Mouse (Mus musculus): Measurements from ENCODE around the gene Triobp.
"Not testable (repeated sequence)": the region's sequence is repeated elsewhere in the genome, so short reads cannot be mapped to it uniquely, and the experiment has no call there.

Gene Triobp

DNA sequence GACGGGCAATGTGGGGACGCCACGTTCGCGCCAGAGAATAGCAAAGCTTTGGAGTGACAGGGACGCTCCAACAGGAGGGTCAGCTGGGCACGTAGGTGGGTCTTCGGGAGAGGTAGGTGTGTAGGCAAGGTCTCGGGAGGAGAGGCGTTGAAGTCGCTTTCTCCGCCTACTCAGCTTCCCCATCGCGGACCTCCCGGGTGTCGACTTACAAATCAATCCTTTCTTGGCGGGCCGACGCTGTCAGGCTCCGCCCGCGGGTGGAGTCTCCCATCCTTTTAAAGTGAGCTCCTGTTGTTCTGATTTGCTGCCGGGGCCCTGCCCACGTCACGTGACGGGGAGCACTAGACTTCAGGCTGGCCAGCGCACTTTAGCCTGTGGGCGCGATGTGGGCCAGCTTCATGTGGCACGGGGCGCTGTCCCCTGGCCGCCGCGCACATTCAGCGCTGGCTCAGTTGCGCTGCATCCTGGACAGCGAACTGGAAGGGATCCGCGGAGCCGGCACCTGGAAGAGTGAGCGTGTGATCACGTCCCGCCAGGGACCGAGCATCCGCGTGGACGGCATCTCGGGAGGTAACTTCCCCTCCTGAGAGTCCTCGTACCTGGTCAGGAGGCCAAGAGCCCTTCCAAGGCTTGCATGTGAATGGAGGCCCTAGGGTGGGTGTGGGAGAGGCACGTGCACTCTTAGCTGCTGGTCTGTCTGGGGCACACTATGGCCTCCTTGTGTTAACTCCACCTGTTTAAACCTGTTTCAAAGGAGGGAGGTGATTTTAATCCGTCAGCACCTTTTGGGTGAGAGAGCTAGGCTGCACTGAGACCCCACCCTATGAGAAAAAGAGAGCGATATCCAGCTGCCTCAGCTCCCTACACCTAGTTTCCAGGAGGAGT lies 83.3 kb downstream of the Triobp start:
- DNase-seq (ENCODE audit: extremely low spot score), result peak; percentile 90

DNA sequence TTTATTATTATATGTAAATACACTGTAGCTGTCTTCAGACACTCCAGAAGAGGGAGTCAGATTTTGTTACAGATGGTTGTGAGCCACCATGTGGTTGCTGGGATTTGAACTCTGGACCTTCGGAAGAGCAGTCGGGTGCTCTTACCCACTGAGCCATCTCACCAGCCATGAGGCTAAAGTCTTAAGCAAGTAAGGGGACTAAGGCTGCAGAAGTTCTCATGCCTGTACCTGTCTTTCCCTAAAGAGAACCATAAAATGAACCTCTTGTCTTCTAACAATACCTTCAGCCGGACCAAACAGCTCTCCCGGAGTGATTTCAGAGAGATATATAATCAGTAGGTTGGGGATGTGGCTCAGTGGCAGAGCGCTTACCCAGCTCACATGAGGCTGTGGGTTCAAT lies 84.4 kb downstream of the Triobp start:
- DNase-seq (ENCODE audit: extremely low spot score), result not testable (repeated sequence)

DNA sequence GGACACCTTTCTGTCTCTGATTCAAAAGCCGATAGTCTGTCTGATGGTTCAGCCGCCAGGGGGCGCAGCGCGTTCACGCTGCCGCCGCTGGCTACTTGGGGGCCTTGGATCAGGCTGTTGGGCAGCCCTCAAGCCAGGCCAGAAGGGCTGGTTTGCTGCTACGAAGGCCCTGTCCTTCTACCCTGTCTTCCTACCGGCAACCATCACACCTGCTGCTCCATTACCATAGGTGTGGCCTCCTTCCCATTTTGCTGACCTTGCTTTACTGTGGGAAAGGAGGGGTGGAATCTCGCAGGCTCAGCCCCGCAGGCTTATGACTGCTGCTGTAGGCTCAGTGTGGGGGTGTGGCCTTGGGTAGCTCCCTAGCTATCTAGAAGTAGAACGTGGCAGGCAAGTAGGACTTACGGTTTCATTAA lies 90.4 kb downstream of the Triobp start:
- DNase-seq (ENCODE audit: extremely low spot score), result peak; percentile 73

DNA sequence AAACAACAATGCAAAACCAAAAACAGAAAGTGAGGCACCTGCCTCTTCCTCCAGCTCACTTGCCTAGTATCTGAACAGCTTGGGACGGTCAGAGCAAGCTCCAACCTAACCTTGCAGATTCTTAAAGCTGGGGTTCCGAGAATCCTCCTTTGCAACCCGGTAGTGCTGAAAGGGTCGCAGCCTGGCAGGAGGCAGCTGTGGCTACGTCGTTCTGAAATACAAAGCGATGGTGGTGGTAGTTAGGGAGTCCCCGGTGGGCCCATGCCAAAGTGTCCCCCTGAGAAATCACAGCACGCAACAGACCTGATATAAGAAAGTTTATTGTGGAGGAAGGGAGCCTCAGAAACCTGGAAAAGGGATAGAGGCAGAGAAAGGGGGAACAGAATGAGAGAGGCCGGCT lies 90.8 kb downstream of the Triobp start:
- no peak for DNase-seq (ENCODE audit: extremely low spot score)

DNA sequence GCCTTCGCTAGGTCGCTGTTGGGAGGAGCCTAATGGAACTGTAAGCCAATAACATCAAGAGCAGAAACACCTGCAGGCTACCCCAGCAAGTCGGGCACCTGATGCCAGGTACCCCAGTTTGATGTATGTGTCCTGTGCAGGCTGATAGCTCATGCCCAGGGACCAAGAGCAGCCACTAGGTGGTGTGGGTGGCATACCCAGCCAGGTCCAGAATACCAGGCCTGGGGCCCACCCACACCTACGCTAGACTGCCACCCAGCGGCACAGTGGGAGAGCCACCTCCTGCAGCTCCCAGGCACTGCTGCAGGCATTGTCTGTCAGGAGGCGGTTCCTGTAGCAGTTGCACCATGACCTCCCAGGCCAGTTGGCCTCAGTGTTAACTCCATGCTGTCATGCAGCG lies 91.3 kb downstream of the Triobp start:
- DNase-seq (ENCODE audit: extremely low spot score), result peak; percentile 72

GRCm38 (mm10) chr15:79040501-79041416 lies 93.2 kb downstream of the Triobp start:
- no peak for DNase-seq (ENCODE audit: extremely low spot score)

GRCm38 (mm10) chr15:79041585-79041984 lies 94.1 kb downstream of the Triobp start, which contains the start of gene Galr3:
TSS of gene Galr3 (plus strand) at chr15:79041885.
- DNase-seq (ENCODE audit: extremely low spot score), result no peak

DNA sequence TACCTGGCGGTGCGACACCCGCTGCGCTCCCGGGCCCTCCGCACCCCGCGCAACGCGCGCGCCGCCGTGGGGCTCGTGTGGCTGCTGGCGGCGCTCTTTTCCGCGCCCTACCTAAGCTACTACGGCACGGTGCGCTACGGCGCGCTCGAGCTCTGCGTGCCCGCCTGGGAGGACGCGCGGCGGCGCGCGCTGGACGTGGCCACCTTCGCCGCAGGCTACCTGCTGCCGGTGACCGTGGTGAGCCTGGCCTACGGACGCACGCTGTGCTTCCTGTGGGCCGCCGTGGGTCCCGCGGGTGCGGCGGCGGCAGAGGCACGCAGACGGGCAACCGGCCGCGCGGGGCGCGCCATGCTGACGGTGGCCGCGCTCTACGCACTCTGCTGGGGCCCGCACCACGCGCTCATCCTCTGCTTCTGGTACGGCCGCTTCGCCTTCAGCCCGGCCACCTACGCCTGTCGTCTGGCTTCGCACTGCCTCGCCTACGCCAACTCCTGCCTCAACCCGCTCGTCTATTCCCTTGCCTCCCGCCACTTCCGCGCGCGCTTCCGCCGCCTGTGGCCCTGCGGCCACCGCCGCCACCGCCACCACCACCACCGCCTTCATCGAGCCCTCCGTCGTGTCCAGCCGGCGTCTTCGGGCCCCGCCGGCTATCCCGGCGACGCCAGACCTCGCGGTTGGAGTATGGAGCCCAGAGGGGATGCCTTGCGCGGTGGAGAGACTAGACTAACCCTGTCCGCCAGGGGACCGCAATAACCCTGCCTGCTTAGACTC lies 95.4 kb downstream of the Triobp start:
- DNase-seq (ENCODE audit: extremely low spot score), result peak; percentile 41

GRCm38 (mm10) chr15:79044837-79045236 lies 97.3 kb downstream of the Triobp start:
- peak; percentile 42 for DNase-seq (ENCODE audit: extremely low spot score)

DNA sequence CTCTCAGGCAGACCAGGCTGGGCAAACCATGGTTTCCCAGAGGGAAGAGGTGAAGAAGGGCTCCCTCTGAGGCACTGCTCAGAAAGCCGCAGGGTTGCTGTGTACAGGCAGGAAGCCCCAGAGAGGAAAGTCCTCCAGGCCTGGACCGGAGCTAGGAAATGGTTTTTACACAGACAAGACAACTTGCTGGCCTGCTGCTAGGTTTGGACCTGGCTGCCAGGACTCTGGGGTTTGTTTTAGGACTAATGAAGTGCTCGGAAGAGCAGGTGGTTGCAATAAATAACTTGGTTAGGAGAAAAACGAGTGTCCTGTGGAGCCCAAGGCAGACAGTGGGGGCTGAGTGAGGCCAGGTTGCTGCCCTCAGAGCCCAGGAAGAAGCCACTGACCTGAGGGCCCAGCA lies 100.7 kb downstream of the Triobp start:
- DNase-seq (ENCODE audit: extremely low spot score), result no peak

DNA sequence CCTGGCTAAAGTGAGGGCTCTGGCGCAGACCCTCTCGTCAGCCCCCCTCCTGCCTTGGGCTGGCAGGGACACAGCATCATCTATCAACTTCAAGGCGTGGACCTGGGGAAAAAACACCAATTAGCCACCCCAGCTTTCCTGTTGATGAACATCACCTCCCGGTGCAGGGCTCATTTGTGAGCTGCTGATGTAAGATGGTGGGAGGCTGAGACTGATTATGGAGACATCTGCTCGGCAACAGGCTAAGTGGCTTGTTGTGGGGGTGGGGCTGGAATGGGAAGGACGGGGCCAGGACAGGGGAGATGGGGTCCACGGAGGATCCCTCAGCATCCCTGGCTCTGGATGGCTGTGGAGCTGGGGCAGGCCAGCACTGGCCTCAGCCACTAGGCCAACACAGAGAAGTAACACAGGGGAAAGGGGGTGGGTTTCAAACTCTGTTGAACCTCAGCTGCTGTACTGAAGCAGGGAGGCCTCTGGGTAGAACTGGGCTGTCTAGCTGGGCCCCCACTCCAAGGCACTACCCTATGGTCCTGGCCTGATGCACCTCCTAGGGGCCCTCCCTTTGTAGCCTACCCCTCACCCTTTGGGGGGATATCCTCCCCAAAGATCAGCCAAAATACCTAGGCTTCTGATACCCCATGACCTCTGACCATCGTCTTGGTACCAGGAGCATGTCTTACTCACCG lies 102.8 kb downstream of the Triobp start:
- DNase-seq (ENCODE audit: extremely low spot score), result no peak

DNA sequence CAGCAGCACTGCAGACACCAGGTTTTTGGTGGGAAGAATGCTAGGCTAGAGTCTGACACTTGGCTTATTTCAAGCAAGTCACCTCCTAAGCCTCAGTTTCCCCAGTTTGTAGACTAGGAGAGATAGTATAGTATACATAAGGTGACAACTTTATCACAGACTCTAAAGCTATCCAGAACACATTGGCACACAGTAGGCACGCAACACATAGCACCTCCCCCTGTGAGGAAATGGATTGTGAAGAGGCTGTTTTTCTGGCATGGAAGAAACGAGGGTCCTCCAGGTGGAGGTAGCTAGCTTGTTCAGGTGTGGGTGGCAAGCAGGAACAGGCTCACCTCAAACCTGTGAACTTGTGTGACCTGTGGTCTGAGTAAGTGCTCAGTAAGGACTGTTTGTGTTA lies 103.4 kb downstream of the Triobp start:
- no peak for DNase-seq (ENCODE audit: extremely low spot score)

DNA sequence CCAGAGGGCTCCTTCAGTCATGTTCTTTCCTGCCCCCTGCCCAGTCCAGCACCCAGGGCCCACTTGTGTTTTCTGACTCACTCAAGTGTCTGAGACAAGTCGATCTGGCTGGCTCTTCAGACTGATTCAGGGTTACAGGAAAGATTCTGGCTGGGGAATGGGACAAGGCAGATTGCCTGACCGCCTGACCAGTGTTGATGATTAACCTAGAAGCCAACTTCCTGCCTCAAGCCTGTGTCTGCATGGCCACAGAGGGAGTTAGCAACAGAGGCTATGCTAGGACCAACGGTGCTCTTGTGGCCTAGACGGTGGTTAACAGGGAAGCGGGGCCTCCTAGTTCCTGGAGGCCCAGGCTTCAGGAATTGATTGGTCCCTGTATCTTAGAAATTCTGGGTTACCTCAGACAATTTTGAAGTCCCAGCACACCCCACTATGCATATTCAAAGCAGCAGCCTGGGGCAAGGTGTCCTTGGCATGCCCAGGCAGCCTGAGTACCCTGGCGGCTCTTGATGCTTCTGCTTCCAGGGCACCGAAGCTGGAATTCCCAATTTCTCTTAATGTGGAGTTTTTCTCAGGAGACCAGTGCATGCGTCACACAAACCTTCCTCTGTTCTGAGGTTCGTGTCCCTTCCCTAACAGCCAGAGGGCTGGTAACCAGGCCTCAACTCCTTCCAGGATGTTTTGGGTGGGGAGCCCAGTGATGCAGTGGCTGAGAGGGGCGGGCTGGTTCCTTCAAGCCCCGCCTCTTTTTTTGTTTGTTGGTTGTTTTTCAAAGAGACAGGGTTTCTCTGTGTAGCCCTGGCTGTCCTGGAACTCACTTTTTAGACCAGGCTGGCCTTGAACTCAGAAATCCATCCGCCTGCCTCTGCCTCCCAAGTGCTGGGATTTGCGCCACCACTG lies 104.2 kb downstream of the Triobp start:
- no peak for DNase-seq (ENCODE audit: extremely low spot score)

DNA sequence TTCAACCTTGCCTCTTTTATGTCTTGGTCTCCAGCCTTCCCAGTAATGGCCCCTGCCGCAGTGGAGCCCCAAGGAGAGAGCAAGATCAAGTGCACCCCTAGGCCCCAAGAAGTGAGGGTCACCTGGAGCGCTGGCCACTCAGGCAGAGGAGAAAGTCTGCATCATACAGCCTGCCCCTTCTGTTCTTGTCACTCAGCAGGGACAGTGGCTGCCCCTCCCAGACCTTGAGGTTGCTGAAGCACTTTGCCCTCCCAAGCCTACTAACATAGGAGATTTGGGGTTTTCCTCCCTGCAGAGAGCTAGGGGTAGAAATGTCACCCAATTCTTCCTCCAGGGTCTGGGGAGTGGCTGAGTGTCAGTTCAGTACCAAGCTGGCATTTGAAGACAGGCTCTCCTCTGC lies 104.8 kb downstream of the Triobp start:
- no peak for DNase-seq (ENCODE audit: extremely low spot score)
